Mouse (Mus musculus) limb, embryonic 12.5 days (tissue): ENCODE results near the gene Maco1. TPM values are rescaled to one million over a fixed set of nuclear protein-coding genes. Genes with fewer than 3 reads are reported as not detected.

Experiments used
- ATAC-seq: fragments of 200-750 bp; cut with Nextera tagmentation; 2 replicates; pipeline ENCODE4 v1.8.0; 2017; ENCODE audit warnings: low read depth, moderate TSS enrichment; ENCODE audit not compliant: insufficient number of reproducible peaks, insufficient read depth, low FRiP score, low TSS enrichment
- H3K27ac ChIP-seq: fragments of 300-500 bp; sonication (generic); 2 replicates; pipeline ENCODE4 v1.5.1; 2016; ENCODE audit warnings: mild to moderate bottlenecking, moderate library complexity
- H3K27me3 ChIP-seq: fragments of 300-500 bp; sonication (generic); 2 replicates; pipeline ENCODE4 v1.6.1; 2016; ENCODE audit warnings: mild to moderate bottlenecking, moderate library complexity
- H3K36me3 ChIP-seq: fragments of 300-500 bp; sonication (generic); 2 replicates; pipeline ENCODE4 v1.6.1; 2016; ENCODE audit warnings: mild to moderate bottlenecking, moderate library complexity
- H3K4me1 ChIP-seq: fragments of 300-500 bp; sonication (generic); replicated peaks from 2 replicates; pipeline ENCODE4 v1.6.1; 2016
- H3K4me2 ChIP-seq: fragments of 300-500 bp; sonication (generic); 2 replicates; pipeline ENCODE4 v1.6.1; 2016; ENCODE audit warnings: mild to moderate bottlenecking, moderate library complexity
- H3K4me3 ChIP-seq: fragments of 300-500 bp; sonication (generic); replicated peaks from 2 replicates; pipeline ENCODE4 v1.5.1; 2016; ENCODE audit warnings: mild to moderate bottlenecking
- H3K9ac ChIP-seq: fragments of 300-500 bp; sonication (generic); replicated peaks from 2 replicates; pipeline ENCODE4 v1.6.1; 2016; ENCODE audit warnings: mild to moderate bottlenecking, moderate library complexity
- H3K9me3 ChIP-seq: fragments of 300-500 bp; sonication (generic); 2 replicates; pipeline ENCODE4 v1.6.1; 2016; ENCODE audit warnings: mild to moderate bottlenecking, moderate library complexity
- WGBS: fragments of 180-500 bp; shearing (Covaris S2); methylation state at CpG from one replicate; pipeline ENCODE4 v1.1.7; 2016; 5-methylcytosine and 5-hydroxymethylcytosine counted together
- polyA plus RNA-seq: library from polyadenylated mRNA; unstranded; fragments of >200 nt; fragmentation: Nextera tagmentation; extraction: Ambion mirVana; gene quantifications from 2 replicates; pipeline ENCODE4 v1.2.1, GENCODE M21; 2016

The Maco1 gene
- 59.0 and 60.7 TPM in 2 replicates for polyA plus RNA-seq

DNA sequence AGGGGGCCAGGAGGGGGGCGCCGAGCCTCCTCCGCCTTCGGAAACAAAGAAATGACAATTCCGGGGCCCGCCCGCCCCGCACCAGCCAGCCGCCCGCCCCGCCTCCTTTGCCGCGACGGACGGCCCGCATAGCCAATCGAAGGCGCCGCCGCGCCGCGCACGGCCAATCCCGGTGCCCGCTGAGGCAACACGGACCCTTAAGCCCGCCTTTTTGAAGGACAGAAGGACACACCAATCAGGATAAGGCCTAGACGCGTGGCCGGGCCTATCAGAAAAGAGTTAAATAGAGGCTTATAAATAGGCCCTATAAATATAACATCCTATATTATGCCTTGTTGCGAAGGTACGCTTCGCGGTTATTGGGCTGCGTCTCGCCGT lies at the start of gene Maco1:
Gene Maco1 (minus strand): TSS at position 87 of the 378 bp plus-strand sequence.
- ATAC-seq = peak; percentile 95
- Histone ChIP-seq H3K27ac (peak within 1 kb of the TSS; percentile 92), H3K36me3 (no peaks in the 10 kb centered on the region), H3K4me1 (peaks cover 27% of the 10 kb centered on the region), H3K9ac (peak within 1 kb of the TSS; percentile 99), H3K4me3 (peak within 1 kb of the TSS; percentile 100), H3K9me3 (no peaks in the 10 kb centered on the region), H3K27me3 (peaks cover 13% of the 10 kb centered on the region), H3K4me2 (peak within 1 kb of the TSS; percentile 76)
- under 1% methylated on average over 38 of the region's 38 CpGs for WGBS

DNA sequence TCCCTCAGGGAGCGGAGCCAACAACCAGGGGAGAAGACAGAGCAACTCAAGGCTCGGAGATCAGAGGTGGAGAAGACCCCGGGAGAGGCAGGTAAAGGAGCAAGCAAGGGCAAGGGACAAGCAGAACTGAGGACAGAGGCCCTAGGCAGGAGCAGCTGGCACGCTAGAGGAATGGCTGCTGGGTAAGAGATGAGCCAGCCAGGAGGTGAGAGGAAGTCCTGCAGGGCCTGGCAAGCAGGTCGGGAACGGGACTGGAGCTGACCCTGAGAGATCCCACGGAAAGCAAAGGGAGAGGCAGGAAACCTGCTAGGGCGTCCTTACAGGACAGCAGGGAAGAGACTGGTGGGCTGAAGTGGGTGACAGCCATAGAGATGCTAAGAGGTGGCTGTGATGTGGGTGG lies 48.0 kb upstream of the Maco1 start:
- Histone ChIP-seq H3K27me3 (no peaks in the 10 kb centered on the region), H3K36me3 (peaks cover 99% of the 10 kb centered on the region), H3K4me2 (no peak overlapping the region), H3K9ac (no peak overlapping the region), H3K9me3 (no peaks in the 10 kb centered on the region), H3K27ac (no peak overlapping the region), H3K4me3 (no peak overlapping the region), H3K4me1 (no peaks in the 10 kb centered on the region)
- 90% methylated on average over 8 of the region's 8 CpGs for WGBS
- no peak for ATAC-seq

DNA sequence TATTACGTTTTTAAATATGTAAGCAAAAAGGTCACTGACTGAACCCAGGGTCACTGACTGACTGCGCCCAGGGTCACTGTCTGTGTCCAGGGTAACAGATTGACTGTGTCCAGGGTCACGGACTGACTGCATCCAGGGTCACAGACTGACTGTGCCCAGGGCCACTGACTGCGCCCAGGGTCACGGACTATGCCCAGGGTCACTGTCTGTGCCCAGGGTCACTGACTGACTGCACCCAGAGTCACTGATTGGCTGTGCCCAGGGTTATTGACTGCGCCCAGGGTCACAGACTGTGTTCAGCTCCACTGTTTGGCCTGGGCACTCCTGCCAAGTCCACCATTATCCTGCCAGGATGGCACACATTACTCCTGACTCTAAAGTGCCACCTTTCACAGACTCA lies 44.1 kb upstream of the Maco1 start:
- Histone ChIP-seq H3K27ac (no peak overlapping the region), H3K9me3 (no peaks in the 10 kb centered on the region), H3K9ac (no peak overlapping the region), H3K4me1 (no peaks in the 10 kb centered on the region), H3K27me3 (no peaks in the 10 kb centered on the region), H3K4me3 (no peak overlapping the region), H3K4me2 (no peak overlapping the region), H3K36me3 (peaks cover 74% of the 10 kb centered on the region)
- 89% methylated on average over 6 of the region's 6 CpGs for WGBS
- ATAC-seq = no peak

DNA sequence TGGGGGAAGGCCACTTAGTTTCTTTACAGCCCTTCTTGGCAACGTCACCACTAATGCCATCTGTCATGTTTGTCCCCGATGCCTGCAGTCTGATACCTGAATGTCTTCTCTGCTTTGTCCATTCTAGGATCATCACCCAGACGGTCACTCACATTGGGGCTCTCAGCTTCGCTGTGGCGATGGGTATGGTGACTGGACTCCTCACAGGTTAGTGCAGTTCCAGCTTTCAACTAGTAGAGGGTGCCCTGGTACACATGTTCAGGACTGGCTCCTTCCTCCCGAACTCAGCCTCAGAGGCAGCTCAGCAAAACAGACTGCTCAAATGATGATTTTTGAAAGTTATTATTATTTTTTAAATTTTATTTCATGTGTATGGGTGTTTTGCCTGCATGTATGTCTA lies 39.0 kb upstream of the Maco1 start:
- Histone ChIP-seq H3K27me3 (no peaks in the 10 kb centered on the region), H3K4me1 (no peaks in the 10 kb centered on the region), H3K4me3 (no peak overlapping the region), H3K4me2 (no peak overlapping the region), H3K36me3 (peaks cover 23% of the 10 kb centered on the region), H3K9ac (no peak overlapping the region), H3K9me3 (no peaks in the 10 kb centered on the region), H3K27ac (no peak overlapping the region)
- ATAC-seq = no peak
- WGBS = 82% methylated on average over 6 of the region's 6 CpGs

DNA sequence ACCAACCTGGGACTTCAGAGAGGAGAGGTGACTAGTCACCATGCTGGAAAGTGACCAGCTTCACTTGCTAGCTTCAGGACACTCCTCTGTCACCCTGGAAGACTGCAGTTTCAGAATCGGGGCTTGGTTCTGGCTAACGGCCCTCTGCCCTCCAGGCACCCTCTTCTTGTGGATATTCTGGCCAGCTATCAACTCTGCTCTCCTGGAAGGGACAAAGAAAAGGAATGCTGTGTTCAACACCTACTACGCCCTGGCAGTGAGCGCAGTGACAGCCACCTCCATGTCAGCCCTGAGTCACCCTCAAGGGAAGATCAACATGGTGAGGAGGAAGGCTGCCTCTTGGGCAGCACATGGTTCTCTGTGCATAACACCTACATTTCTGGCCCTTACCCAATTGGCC lies 31.2 kb upstream of the Maco1 start:
- WGBS = 89% methylated on average over 4 of the region's 4 CpGs
- H3K4me1 ChIP-seq = peaks cover 4% of the 10 kb centered on the region; the same call in 1 of the 2 replicates
- H3K4me2 ChIP-seq = no peak overlapping the region
- no peaks in the 10 kb centered on the region for H3K9me3 ChIP-seq
- no peak overlapping the region for H3K27ac ChIP-seq
- no peak for ATAC-seq
- no peak overlapping the region for H3K4me3 ChIP-seq
- no peaks in the 10 kb centered on the region for H3K27me3 ChIP-seq
- H3K36me3 ChIP-seq = no peaks in the 10 kb centered on the region
- no peak overlapping the region for H3K9ac ChIP-seq

DNA sequence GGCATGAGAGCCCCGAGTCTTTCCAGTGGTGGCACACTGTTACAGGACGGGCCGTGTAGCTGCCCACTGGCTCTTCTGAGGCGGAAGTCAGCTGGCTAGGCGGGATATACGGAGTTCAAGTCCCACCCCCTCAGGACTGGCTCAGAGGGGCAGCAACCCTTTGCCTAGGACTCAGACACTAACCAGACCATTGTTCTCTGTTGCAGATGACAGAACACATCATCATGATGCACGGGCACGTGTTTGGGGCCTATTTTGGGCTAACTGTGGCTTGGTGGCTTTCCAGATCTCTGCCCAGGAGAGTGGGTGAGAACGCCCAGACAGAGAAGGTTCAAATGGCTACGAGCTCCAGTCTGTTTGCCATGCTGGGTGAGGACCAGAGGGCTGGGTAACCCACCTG lies 30.7 kb upstream of the Maco1 start:
- H3K4me3 ChIP-seq = no peak overlapping the region
- no peaks in the 10 kb centered on the region for H3K36me3 ChIP-seq
- H3K9me3 ChIP-seq = no peaks in the 10 kb centered on the region
- H3K27ac ChIP-seq = no peak overlapping the region
- no peak for ATAC-seq
- H3K4me1 ChIP-seq = peaks cover 7% of the 10 kb centered on the region; the same call in 1 of the 2 replicates
- no peak overlapping the region for H3K4me2 ChIP-seq
- H3K9ac ChIP-seq = no peak overlapping the region
- H3K27me3 ChIP-seq = no peaks in the 10 kb centered on the region
- 90% methylated on average over 10 of the region's 10 CpGs for WGBS

DNA sequence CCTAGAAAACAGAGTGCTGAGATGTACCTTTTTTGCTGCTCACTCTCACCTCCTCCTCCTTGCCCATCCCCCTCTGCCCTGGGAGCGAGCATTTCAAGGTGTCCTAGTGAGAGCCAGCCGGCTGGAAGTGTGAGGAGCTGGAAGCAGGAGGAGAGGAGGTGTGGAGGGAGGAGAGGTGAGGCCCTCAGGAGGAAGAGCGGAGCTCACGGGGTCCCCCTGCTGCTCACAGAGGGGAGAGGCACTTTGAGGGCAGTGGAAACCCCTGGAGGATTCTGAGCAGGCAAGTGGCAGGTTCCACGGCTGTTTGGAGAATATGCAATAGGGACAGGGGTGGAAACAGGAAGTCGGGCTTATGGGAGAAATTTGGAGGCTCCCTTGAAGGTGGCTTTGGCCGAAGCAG lies 30.1 kb upstream of the Maco1 start:
- no peak overlapping the region for H3K4me3 ChIP-seq
- no peak for ATAC-seq
- WGBS = 30% methylated on average over 7 of the region's 7 CpGs

DNA sequence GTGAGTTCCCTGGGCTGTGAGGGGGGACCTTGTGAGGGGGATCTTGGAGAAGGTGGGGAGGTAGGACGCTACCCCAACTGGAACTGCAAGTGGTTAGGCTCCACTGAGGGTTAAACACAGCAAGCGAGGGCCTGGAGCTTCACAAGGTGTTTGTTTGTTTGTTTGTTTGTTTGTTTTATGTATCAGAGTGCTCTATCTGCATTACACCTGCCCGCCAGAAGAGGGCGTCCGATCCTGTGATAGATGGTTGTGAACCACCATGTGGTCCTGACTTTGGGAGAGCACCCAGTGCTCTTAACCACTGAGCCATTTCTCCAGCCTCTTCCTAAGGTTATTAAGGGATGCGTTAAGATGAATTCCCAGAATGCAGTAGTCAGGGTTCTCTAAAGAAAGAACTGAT lies 26.9 kb upstream of the Maco1 start:
- WGBS = 35% methylated on average over 6 of the region's 6 CpGs
- peak overlapping the region; percentile 70 for H3K4me2 ChIP-seq
- H3K9me3 ChIP-seq = no peaks in the 10 kb centered on the region
- no peaks in the 10 kb centered on the region for H3K27me3 ChIP-seq
- no peak for ATAC-seq
- peaks cover 7% of the 10 kb centered on the region; the same call in 1 of the 2 replicates for H3K4me1 ChIP-seq
- H3K36me3 ChIP-seq = no peaks in the 10 kb centered on the region
- no peak overlapping the region for H3K27ac ChIP-seq
- H3K4me3 ChIP-seq = peak overlapping the region; percentile 38
- peak overlapping the region; percentile 42; the same call in 1 of the 2 replicates for H3K9ac ChIP-seq

More for the DNA sequence above, 30.1 kb upstream of the Maco1 start:
- H3K27me3 ChIP-seq = no peaks in the 10 kb centered on the region
- H3K36me3 ChIP-seq = no peaks in the 10 kb centered on the region
- H3K9me3 ChIP-seq = no peaks in the 10 kb centered on the region
- H3K4me2 ChIP-seq = no peak overlapping the region
- H3K27ac ChIP-seq = no peak overlapping the region
- H3K9ac ChIP-seq = no peak overlapping the region
- H3K4me1 ChIP-seq = peaks cover 7% of the 10 kb centered on the region; the same call in 1 of the 2 replicates

DNA sequence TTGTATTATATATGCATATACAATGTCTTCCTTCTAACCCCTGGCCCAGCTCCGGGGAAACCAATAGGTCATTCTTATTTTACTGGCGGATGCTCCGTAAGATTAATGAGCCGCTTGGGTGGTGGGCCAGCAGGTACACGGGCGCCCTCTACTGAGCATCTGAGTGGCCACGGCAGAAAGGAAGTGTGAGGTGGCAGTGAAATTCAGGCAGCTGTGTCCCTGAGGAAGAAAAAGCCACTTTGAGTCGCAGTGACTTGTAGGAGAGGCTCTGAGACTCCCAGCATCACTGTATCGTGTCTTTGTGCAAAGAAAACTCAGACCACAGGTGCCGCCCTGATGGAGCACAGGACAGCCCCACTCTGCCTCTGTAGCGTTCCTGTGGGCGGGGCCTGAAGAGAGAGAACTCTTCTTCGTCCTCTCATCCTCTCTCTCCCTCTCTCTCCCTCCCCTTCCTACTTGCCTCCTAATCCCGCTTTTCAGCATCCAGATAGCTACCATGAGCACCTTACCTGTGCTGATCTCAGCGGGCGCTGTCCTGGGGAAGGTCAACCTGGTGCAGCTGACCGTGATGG lies 26.4 kb upstream of the Maco1 start:
- Histone ChIP-seq H3K9ac (peak overlapping the region; percentile 42; the same call in 1 of the 2 replicates), H3K27me3 (no peaks in the 10 kb centered on the region), H3K27ac (no peak overlapping the region), H3K4me2 (peak overlapping the region; percentile 70), H3K4me1 (peaks cover 7% of the 10 kb centered on the region; the same call in 1 of the 2 replicates), H3K4me3 (peak overlapping the region; percentile 38), H3K9me3 (no peaks in the 10 kb centered on the region), H3K36me3 (no peaks in the 10 kb centered on the region)
- ATAC-seq = peak; percentile 34; the same call in 1 of the 2 replicates
- 3% methylated on average over 17 of the region's 17 CpGs for WGBS

DNA sequence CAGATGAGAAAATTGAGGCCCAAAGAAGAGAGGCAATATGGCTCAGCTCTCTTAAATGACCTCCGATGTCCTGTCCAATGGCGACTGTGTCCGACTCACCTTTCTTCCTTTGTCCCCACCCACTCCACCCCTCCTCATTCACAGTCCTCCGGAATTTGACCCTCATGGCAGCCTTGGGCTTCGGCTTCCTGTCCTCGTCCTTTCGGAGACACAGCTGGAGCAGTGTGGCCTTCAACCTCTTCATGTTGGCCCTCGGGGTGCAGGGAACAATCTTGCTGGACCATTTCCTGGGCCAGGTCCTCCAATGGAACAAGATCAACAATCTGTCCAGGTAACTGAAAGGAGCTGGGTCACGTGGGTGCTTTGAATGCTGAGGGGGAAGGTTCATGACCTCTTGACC lies 23.0 kb upstream of the Maco1 start:
- no peak overlapping the region for H3K27ac ChIP-seq
- H3K4me1 ChIP-seq = peaks cover 7% of the 10 kb centered on the region; the same call in 1 of the 2 replicates
- H3K9me3 ChIP-seq = no peaks in the 10 kb centered on the region
- no peaks in the 10 kb centered on the region for H3K27me3 ChIP-seq
- H3K9ac ChIP-seq = no peak overlapping the region
- no peak for ATAC-seq
- H3K4me3 ChIP-seq = no peak overlapping the region
- WGBS = 82% methylated on average over 9 of the region's 9 CpGs
- no peaks in the 10 kb centered on the region for H3K36me3 ChIP-seq
- H3K4me2 ChIP-seq = no peak overlapping the region

DNA sequence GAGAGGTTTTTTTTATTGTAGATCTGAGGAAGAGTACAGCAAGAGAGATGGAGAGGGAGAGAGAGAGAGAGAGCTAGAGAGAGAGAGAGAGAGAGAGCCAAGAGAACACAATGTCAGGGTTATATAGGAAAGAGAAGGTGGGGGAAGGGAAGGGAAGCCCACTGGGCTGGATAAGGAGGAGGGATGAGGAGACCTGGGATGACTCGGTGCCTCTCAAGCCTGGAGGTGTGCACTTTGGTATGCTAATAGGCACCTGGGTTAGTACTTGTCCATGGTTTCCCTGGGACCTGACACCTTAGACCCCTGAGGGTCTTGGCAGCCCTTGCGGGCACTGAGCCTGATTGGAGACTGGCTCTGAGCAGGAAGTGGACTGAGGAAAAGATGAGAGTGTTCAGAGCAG lies 18.8 kb upstream of the Maco1 start:
- no peaks in the 10 kb centered on the region for H3K36me3 ChIP-seq
- H3K27ac ChIP-seq = no peak overlapping the region
- no peak overlapping the region for H3K9ac ChIP-seq
- H3K9me3 ChIP-seq = no peaks in the 10 kb centered on the region
- WGBS = 30% methylated on average over 2 of the region's 2 CpGs
- no peak for ATAC-seq
- H3K4me2 ChIP-seq = no peak overlapping the region
- peaks cover 19% of the 10 kb centered on the region for H3K4me1 ChIP-seq
- H3K27me3 ChIP-seq = peaks cover 41% of the 10 kb centered on the region
- H3K4me3 ChIP-seq = no peak overlapping the region

DNA sequence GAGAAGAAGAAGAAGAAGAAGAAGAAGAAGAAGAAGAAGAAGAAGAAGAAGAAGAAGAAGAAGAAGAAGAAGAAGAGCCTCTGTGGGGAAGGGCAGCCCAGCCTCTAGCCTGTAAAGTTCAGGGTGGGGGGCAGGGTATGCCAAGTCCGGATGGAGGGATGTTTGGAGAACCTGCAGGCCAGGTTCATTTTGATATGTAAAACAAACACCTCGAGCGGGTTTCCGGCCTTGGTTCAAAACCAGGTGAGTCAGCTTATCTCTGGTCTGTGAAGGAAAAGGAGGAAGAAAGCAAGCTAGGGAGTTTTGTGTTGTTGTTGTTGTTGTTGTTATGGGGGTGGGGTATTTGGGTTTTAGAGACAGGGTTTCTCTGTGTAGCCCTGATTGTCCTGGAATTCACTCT lies 18.3 kb upstream of the Maco1 start:
- Histone ChIP-seq H3K27me3 (peaks cover 41% of the 10 kb centered on the region), H3K9me3 (no peaks in the 10 kb centered on the region), H3K27ac (no peak overlapping the region), H3K4me1 (peaks cover 19% of the 10 kb centered on the region), H3K36me3 (no peaks in the 10 kb centered on the region), H3K9ac (no peak overlapping the region), H3K4me3 (no peak overlapping the region), H3K4me2 (no peak overlapping the region)
- ATAC-seq = no peak
- 37% methylated on average over 4 of the region's 4 CpGs for WGBS
